32 mouse cellular contexts compared by ENCODE assay signal in the genomic region with DNA sequence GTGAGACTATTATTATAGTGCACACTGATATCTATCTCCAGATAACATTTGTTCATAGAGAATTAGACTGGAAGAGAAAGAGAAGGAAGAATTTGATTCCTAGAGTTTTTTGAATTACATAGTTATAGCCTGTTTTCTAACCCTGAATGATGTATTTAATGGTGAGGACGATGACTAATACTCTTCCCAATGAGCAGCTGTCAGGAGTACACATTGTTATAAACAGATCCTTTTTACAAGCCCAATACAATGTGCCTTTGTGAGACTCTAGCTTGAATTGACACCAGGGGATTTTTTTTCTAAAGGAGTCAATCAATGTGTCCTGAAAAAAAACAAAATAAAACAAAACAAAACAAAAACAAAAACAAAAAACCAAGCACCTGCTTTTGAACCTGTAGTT. TPM values are rescaled to one million over a fixed set of nuclear protein-coding genes. Genes with fewer than 3 reads are reported as not detected.
"Had no signal": no experiment of that assay in that cellular context is flagged by ENCODE, and none has a peak within 500 bp of the region (broad histone marks: within the 10 kb centered on the region; RNA-seq: fewer than 3 reads in every experiment).

No protein-coding gene starts in this region.

- H3K27ac ChIP-seq: heart, adult 2 months; heart, embryonic 13.5 days; heart, embryonic 15.5 days; hindbrain, embryonic 15.5 days; hindbrain, postnatal 0 days; kidney, embryonic 15.5 days; kidney, postnatal 0 days; limb, embryonic 13.5 days; limb, embryonic 15.5 days; liver, embryonic 12.5 days; liver, embryonic 14.5 days had no signal

- H3K9ac ChIP-seq: heart, embryonic 13.5 days; heart, embryonic 15.5 days; hindbrain, embryonic 15.5 days; kidney, embryonic 15.5 days; limb, embryonic 13.5 days; limb, embryonic 15.5 days; liver, embryonic 12.5 days; liver, embryonic 14.5 days had no signal

- DNase-seq: gastrocnemius, postnatal 14 days; gastrocnemius, postnatal 36 days; heart, adult 11 months; heart, adult 2 months; heart, postnatal 14 days; heart, postnatal 36 days; kidney, adult 11 months; kidney, adult 2 months; kidney, adult 9 months; kidney, postnatal 14 days; kidney, postnatal 36 days; layer of hippocampus, postnatal 36 days; left cerebral cortex, postnatal 4 days had no signal

- ATAC-seq: hindbrain, postnatal 0 days; intestine, embryonic 16.5 days; liver, embryonic 12.5 days had no signal

- H3K4me2 ChIP-seq: heart, embryonic 11.5 days; heart, embryonic 13.5 days; heart, embryonic 15.5 days; hindbrain, embryonic 15.5 days; kidney, embryonic 15.5 days; limb, embryonic 13.5 days; limb, embryonic 15.5 days; liver, embryonic 12.5 days had no signal

- H3K36me3 ChIP-seq: heart, embryonic 13.5 days; heart, embryonic 15.5 days; hindbrain, embryonic 15.5 days; kidney, embryonic 15.5 days; limb, embryonic 13.5 days; limb, embryonic 15.5 days; liver, embryonic 12.5 days had no signal

- H3K9me3 ChIP-seq: heart, embryonic 13.5 days; heart, embryonic 15.5 days; hindbrain, embryonic 15.5 days; kidney, embryonic 15.5 days; limb, embryonic 13.5 days; limb, embryonic 15.5 days; liver, embryonic 12.5 days had no signal

- H3K27me3 ChIP-seq: heart, embryonic 13.5 days; heart, embryonic 15.5 days; hindbrain, embryonic 15.5 days; kidney, embryonic 15.5 days; limb, embryonic 13.5 days; limb, embryonic 15.5 days; liver, embryonic 12.5 days had no signal

- H3K4me3 ChIP-seq: heart, adult 2 months; heart, embryonic 13.5 days; heart, embryonic 15.5 days; hindbrain, embryonic 15.5 days; kidney, embryonic 15.5 days; limb, embryonic 13.5 days; limb, embryonic 15.5 days; liver, embryonic 12.5 days had no signal

- H3K4me1 ChIP-seq: heart, embryonic 13.5 days; heart, embryonic 15.5 days; hindbrain, embryonic 15.5 days; kidney, embryonic 15.5 days; limb, embryonic 13.5 days; limb, embryonic 15.5 days; liver, embryonic 12.5 days had no signal

RNA-seq across cellular contexts. Expression of gene Nyap2, which starts 22.2 kb away (rescaled TPM):
- total RNA-seq: gastrocnemius, adult 18-20 months; gastrocnemius, adult 8-10 months; gastrocnemius, postnatal 36 days; heart, adult 2 months; heart, postnatal 14 days; heart, postnatal 36 days; hematopoietic stem cell, adult 5-6 weeks; liver, adult 2 months had no signal
- polyA plus RNA-seq: heart, adult 2 months; heart, postnatal 0 days; kidney, postnatal 0 days; limb, embryonic 11.5 days; liver, adult 2 months; liver, embryonic 14.5 days; liver, embryonic 16.5 days had no signal
